Mouse (Mus musculus) olfactory bulb, adult 2 months (tissue): Measurements from ENCODE around the gene Rgl2. TPM values are rescaled to one million over a fixed set of nuclear protein-coding genes. Genes with fewer than 3 reads are reported as not detected.
A peak's percentile ranks its signal among the peaks of the same experiment; 100 is the strongest.

Source experiments
- H3K27ac ChIP-seq: fragments of 200-500 bp; 2 replicates; pipeline ENCODE4 v1.5.1; 2012; ENCODE audit warnings: low read depth, low read length; ENCODE audit not compliant: insufficient read depth
- H3K4me1 ChIP-seq: fragments of 200-500 bp; 2 replicates; pipeline ENCODE4 v1.6.1; 2012; ENCODE audit warnings: low read length; ENCODE audit not compliant: control insufficient read depth, insufficient read depth
- H3K4me3 ChIP-seq: fragments of 200-500 bp; 2 replicates; pipeline ENCODE4 v1.5.1; 2012; ENCODE audit warnings: mild to moderate bottlenecking, low read depth, low read length, moderate library complexity; ENCODE audit not compliant: insufficient read depth
- CTCF ChIP-seq: fragments of 200-500 bp; IDR thresholded peaks from 2 replicates; pipeline ENCODE4 v1.5.1; 2012; ENCODE audit warnings: low read depth, mild to moderate bottlenecking, low read length, moderate library complexity; ENCODE audit not compliant: insufficient read depth
- POLR2A ChIP-seq: fragments of 200-500 bp; IDR thresholded peaks from 2 replicates; pipeline ENCODE4 v1.6.1; 2012; ENCODE audit warnings: mild to moderate bottlenecking, low read depth, low read length, moderate library complexity; ENCODE audit not compliant: insufficient read depth
- WGBS: fragments of 180-500 bp; shearing (Covaris S2); methylation state at CpG from one replicate; pipeline ENCODE4 v1.1.7; 2018; 5-methylcytosine and 5-hydroxymethylcytosine counted together
- polyA plus RNA-seq: library from polyadenylated mRNA; stranded (reverse); fragments of >200 nt; gene quantifications from 2 replicates; pipeline ENCODE4 v1.2.4, GENCODE M21; 2012; ENCODE audit warnings: low replicate concordance; ENCODE audit not compliant: missing spikeins, insufficient read depth, insufficient read length

Gene Rgl2
- polyA plus RNA-seq, 1 experiment = 671 TPM

GRCm38 (mm10) chr17:33908331-33909076 lies 20.8 kb upstream of the Rgl2 start:
- Histone ChIP-seq H3K27ac (peak overlapping the region; percentile 22), H3K4me3 (peak overlapping the region; percentile 54), H3K4me1 (peaks cover 15% of the 10 kb centered on the region)
- under 1% methylated on average over 44 of the region's 44 CpGs for WGBS
- TF ChIP-seq POLR2A = no peak
- no peak for TF ChIP-seq CTCF

- Histone ChIP-seq H3K27ac (peak within 1 kb of the TSS; percentile 74), H3K4me3 (peak within 1 kb of the TSS; percentile 92), H3K4me1 (peaks cover 15% of the 10 kb centered on the region)
- 1% methylated on average over 68 of the region's 68 CpGs for WGBS
- TF ChIP-seq CTCF (no peak), POLR2A (peak; percentile 55; the same call in 1 of the 2 replicates)
Observed at GRCm38 (mm10) chr17:33909077-33909868, 20.1 kb upstream of the Rgl2 start, which contains the start of gene Daxx. Gene Daxx, plus strand, starts transcription at chr17:33909414.

- H3K4me1 ChIP-seq = peaks cover 15% of the 10 kb centered on the region
- H3K27ac ChIP-seq = peak overlapping the region; percentile 74
- H3K4me3 ChIP-seq = peak overlapping the region; percentile 92
- WGBS = under 1% methylated on average over 14 of the region's 14 CpGs
- TF ChIP-seq POLR2A (no peak), CTCF (no peak)
Observed at GRCm38 (mm10) chr17:33909869-33910250, 19.5 kb upstream of the Rgl2 start.

- WGBS = 41% methylated on average over 11 of the region's 11 CpGs
- H3K4me3 ChIP-seq = peak overlapping the region; percentile 92
- no peak overlapping the region for H3K27ac ChIP-seq
Observed at GRCm38 (mm10) chr17:33910346-33911051, 18.8 kb upstream of the Rgl2 start.

GRCm38 (mm10) chr17:33911052-33911812 lies 18.1 kb upstream of the Rgl2 start:
- 88% methylated on average over 31 of the region's 31 CpGs for whole genome bisulfite sequencing
- Histone ChIP-seq H3K4me1 (peaks cover 19% of the 10 kb centered on the region), H3K4me3 (no peak overlapping the region), H3K27ac (no peak overlapping the region)
- TF ChIP-seq POLR2A = no peak
- TF ChIP-seq CTCF = no peak

More at GRCm38 (mm10) chr17:33910346-33911051, 18.8 kb upstream of the Rgl2 start:
- TF ChIP-seq POLR2A (no peak), CTCF (no peak)
- peaks cover 19% of the 10 kb centered on the region for H3K4me1 ChIP-seq

- H3K4me3 ChIP-seq = no peak overlapping the region
- H3K4me1 ChIP-seq = peaks cover 22% of the 10 kb centered on the region
- no peak overlapping the region for H3K27ac ChIP-seq
- 90% methylated on average over 28 of the region's 28 CpGs for WGBS
- no peak for TF ChIP-seq POLR2A
- TF ChIP-seq CTCF = no peak
Observed at GRCm38 (mm10) chr17:33911813-33912414, 17.4 kb upstream of the Rgl2 start.

GRCm38 (mm10) chr17:33913264-33913663 lies 16.1 kb upstream of the Rgl2 start:
- H3K27ac ChIP-seq = no peak overlapping the region
- 88% methylated on average over 10 of the region's 10 CpGs for WGBS
- peaks cover 30% of the 10 kb centered on the region for H3K4me1 ChIP-seq
- no peak overlapping the region for H3K4me3 ChIP-seq
- TF ChIP-seq CTCF (no peak), POLR2A (no peak)

GRCm38 (mm10) chr17:33913905-33914304 lies 15.4 kb upstream of the Rgl2 start:
- Histone ChIP-seq H3K4me1 (peaks cover 31% of the 10 kb centered on the region), H3K4me3 (no peak overlapping the region), H3K27ac (no peak overlapping the region)
- 93% methylated on average over 8 of the region's 8 CpGs for WGBS
- TF ChIP-seq CTCF = no peak
- no peak for TF ChIP-seq POLR2A

- WGBS = 57% methylated on average over 13 of the region's 13 CpGs
- no peak for TF ChIP-seq CTCF
- no peak for TF ChIP-seq POLR2A
- Histone ChIP-seq H3K27ac (no peak overlapping the region), H3K4me3 (no peak overlapping the region), H3K4me1 (peaks cover 36% of the 10 kb centered on the region)
Observed at GRCm38 (mm10) chr17:33914969-33915391, 14.4 kb upstream of the Rgl2 start.
